Mouse (Mus musculus) intestine, postnatal 0 days (tissue): ENCODE measurements around the gene Bpifb5. TPM values are rescaled to one million over a fixed set of nuclear protein-coding genes. Genes with fewer than 3 reads are reported as not detected.
"Not testable (repeated sequence)": the region's sequence is repeated elsewhere in the genome, so short reads cannot be mapped to it uniquely, and the experiment has no call there.

Source experiments
- ATAC-seq: fragments of 200-750 bp; cut with Nextera tagmentation; 2 replicates; pipeline ENCODE4 v1.8.0; 2017; ENCODE audit warnings: mild to moderate bottlenecking, moderate TSS enrichment, moderate library complexity
- H3K27ac ChIP-seq: fragments of 300-500 bp; sonication (generic); 2 replicates; pipeline ENCODE4 v1.5.1; 2014; ENCODE audit warnings: mild to moderate bottlenecking, low read depth, low read length, moderate library complexity
- H3K27me3 ChIP-seq: fragments of 300-500 bp; sonication (generic); replicated peaks from 2 replicates; pipeline ENCODE4 v1.6.1; 2014; ENCODE audit warnings: low read length, mixed read lengths; ENCODE audit not compliant: control insufficient read depth, insufficient read depth
- H3K36me3 ChIP-seq: fragments of 300-500 bp; sonication (generic); 2 replicates; pipeline ENCODE4 v1.6.1; 2014; ENCODE audit warnings: mild to moderate bottlenecking, moderate library complexity; ENCODE audit not compliant: control insufficient read depth, insufficient read depth
- H3K4me1 ChIP-seq: fragments of 300-500 bp; sonication (generic); replicated peaks from 2 replicates; pipeline ENCODE4 v1.6.1; 2014; ENCODE audit warnings: antibody characterized with exemption, low read length, mixed read lengths; ENCODE audit not compliant: control insufficient read depth, insufficient read depth
- H3K4me2 ChIP-seq: fragments of 300-500 bp; sonication (generic); replicated peaks from 2 replicates; pipeline ENCODE4 v1.6.1; 2014; ENCODE audit warnings: low read depth, mild to moderate bottlenecking, moderate library complexity
- H3K4me3 ChIP-seq: fragments of 300-500 bp; sonication (generic); 2 replicates; pipeline ENCODE4 v1.5.1; 2014; ENCODE audit warnings: low read depth, low read length
- H3K9ac ChIP-seq: fragments of 300-500 bp; sonication (generic); 2 replicates; pipeline ENCODE4 v1.6.1; 2014; ENCODE audit warnings: mild to moderate bottlenecking, low read depth, low read length
- H3K9me3 ChIP-seq: fragments of 300-500 bp; sonication (generic); 2 replicates; pipeline ENCODE4 v1.6.1; 2016; ENCODE audit warnings: mixed run types; ENCODE audit not compliant: control insufficient read depth
- CTCF ChIP-seq: sonication (generic); IDR thresholded peaks from 2 replicates; pipeline ENCODE4 v1.5.1; 2016; ENCODE audit warnings: low read depth, mild to moderate bottlenecking, control low read depth, antibody characterized with exemption, moderate library complexity
- WGBS: fragments of 180-500 bp; shearing (Covaris S2); extraction: QIAGEN DNeasy Blood & Tissue Kit; methylation state at CpG from one replicate; pipeline ENCODE4 v1.1.7; 2014; 5-methylcytosine and 5-hydroxymethylcytosine counted together
- polyA plus RNA-seq: library from polyadenylated mRNA; unstranded; fragments of >200 nt; fragmentation: Nextera tagmentation; extraction: Ambion mirVana; gene quantifications from 2 replicates; pipeline ENCODE4 v1.2.1, GENCODE M21; 2015

Bpifb5 gene
- 0.07 and 0.09 TPM in 2 replicates for polyA plus RNA-seq

DNA sequence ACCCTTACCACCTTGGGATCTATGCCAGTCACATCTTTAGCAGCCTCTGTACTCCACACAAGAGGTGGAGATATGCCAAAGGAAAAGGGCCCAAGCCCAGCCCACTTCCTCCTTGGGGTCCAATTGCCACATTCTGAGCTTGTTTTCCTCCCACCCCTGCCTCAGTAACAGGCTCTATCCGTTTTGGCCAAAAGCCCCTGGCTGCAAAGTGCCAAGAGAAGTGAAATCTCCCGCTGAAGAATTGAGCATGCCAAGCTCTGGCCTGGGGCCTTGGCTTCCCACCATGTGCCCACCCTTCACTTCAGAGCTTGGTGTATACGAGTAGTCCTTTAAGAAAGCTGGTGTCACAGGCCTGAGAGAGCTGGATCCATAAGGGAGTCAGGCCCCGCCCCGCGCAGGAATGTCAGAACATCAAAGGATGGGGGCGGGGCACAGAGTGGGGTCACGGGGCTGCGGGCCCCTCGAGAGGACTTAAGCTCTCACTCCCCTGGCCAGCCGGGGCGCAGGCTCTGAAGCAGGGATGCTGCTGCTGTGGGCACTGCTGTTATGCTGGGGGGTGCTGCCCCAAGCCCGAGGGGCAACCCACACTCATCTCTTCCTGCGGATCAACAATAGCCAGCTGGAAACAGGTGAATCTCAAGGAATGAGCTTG lies at the start of gene Bpifb5:
Gene Bpifb5 (plus strand): TSS at position 478 of the 652 bp plus-strand sequence.
- no peak for TF ChIP-seq CTCF
- Histone ChIP-seq H3K4me1 (no peaks in the 10 kb centered on the region), H3K9ac (no peak within 1 kb of the TSS; the same call in 1 of the 2 replicates), H3K4me2 (no peak within 1 kb of the TSS), H3K4me3 (no peak within 1 kb of the TSS), H3K9me3 (no peaks in the 10 kb centered on the region), H3K36me3 (no peaks in the 10 kb centered on the region), H3K27me3 (no peaks in the 10 kb centered on the region), H3K27ac (no peak within 1 kb of the TSS)
- 7% methylated on average over 14 of the region's 14 CpGs for WGBS
- no peak for ATAC-seq

DNA sequence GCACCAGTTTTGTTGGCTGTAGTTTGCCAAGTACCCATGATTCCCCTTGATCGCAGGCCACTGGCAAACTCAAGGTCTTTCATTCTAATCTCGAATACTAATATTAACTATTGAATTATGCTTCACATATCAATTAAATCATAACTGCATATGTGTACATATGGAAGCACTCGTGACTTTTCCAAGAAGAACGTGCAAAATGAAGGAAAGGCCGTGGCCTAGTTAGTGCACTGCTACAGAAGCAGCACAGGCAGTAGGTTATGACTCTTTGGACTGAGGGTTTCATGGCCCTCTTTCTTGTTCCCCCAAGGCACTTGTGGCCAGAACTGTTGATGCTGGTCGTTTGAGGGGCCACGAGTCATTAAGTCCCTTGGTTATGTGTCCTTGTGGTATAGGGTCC lies 41.6 kb upstream of the Bpifb5 start:
- not testable (repeated sequence) for H3K27ac ChIP-seq, H3K4me3 ChIP-seq, H3K27me3 ChIP-seq, H3K9ac ChIP-seq, H3K4me2 ChIP-seq, H3K36me3 ChIP-seq, H3K9me3 ChIP-seq, H3K4me1 ChIP-seq, ATAC-seq
- WGBS = 82% methylated on average over 7 of the region's 7 CpGs

- not testable (repeated sequence) for H3K27me3 ChIP-seq, H3K4me2 ChIP-seq, H3K9me3 ChIP-seq, H3K9ac ChIP-seq, ATAC-seq, H3K36me3 ChIP-seq, H3K27ac ChIP-seq, H3K4me1 ChIP-seq, H3K4me3 ChIP-seq
- WGBS = 47% methylated on average over 4 of the region's 4 CpGs
Measured at GRCm38 (mm10) chr2:154183061-154183460, 40.5 kb upstream of the Bpifb5 start.

- no peaks in the 10 kb centered on the region for H3K36me3 ChIP-seq
- no peaks in the 10 kb centered on the region for H3K9me3 ChIP-seq
- TF ChIP-seq CTCF = no peak
- H3K4me3 ChIP-seq = no peak overlapping the region
- 76% methylated on average over 6 of the region's 6 CpGs for WGBS
- no peaks in the 10 kb centered on the region for H3K4me1 ChIP-seq
- ATAC-seq = no peak
- H3K4me2 ChIP-seq = no peak overlapping the region
- no peak overlapping the region for H3K27ac ChIP-seq
- H3K27me3 ChIP-seq = no peaks in the 10 kb centered on the region
- H3K9ac ChIP-seq = no peak overlapping the region
Measured at GRCm38 (mm10) chr2:154185319-154185718, 38.2 kb upstream of the Bpifb5 start.

DNA sequence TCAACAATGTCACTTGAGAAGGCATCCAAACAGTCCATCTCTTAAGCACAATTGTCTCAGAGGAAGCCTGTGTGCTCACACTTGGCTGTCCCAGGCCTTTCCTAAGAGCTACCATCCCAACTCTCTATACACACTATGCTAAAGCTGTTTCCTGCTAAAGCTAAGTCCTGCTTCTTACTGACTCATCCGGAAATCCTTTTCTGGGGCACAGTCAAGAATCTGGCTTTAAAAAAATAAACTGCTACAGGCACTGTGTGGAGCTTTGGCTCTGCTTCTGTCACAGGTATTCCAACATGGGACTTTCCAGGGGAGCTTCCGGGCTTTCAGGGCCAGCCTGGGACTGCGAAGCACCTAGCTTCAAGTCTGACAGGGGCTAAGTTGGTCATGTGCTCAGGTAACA lies 37.8 kb upstream of the Bpifb5 start:
- no peak for ATAC-seq
- H3K4me1 ChIP-seq = no peaks in the 10 kb centered on the region
- H3K4me2 ChIP-seq = no peak overlapping the region
- H3K27ac ChIP-seq = no peak overlapping the region
- no peaks in the 10 kb centered on the region for H3K36me3 ChIP-seq
- no peaks in the 10 kb centered on the region for H3K9me3 ChIP-seq
- no peak for TF ChIP-seq CTCF
- H3K27me3 ChIP-seq = no peaks in the 10 kb centered on the region
- no peak overlapping the region for H3K9ac ChIP-seq
- no peak overlapping the region for H3K4me3 ChIP-seq
- WGBS = 81% methylated on average over 3 of the region's 3 CpGs

- no peak overlapping the region for H3K4me2 ChIP-seq
- no peaks in the 10 kb centered on the region for H3K27me3 ChIP-seq
- no peaks in the 10 kb centered on the region for H3K9me3 ChIP-seq
- WGBS = 32% methylated on average over 5 of the region's 5 CpGs
- no peaks in the 10 kb centered on the region for H3K4me1 ChIP-seq
- ATAC-seq = no peak
- H3K27ac ChIP-seq = no peak overlapping the region
- no peak overlapping the region for H3K9ac ChIP-seq
- peak; percentile 61 for TF ChIP-seq CTCF
- no peak overlapping the region for H3K4me3 ChIP-seq
- H3K36me3 ChIP-seq = no peaks in the 10 kb centered on the region
Measured at GRCm38 (mm10) chr2:154187468-154187867, 36.1 kb upstream of the Bpifb5 start.
